Mouse (Mus musculus) cerebellum, adult 11 months (tissue): Measurements from ENCODE around the gene Anapc7.
"Not testable (repeated sequence)": the region's sequence is repeated elsewhere in the genome, so short reads cannot be mapped to it uniquely, and the experiment has no call there.

ENCODE experiments used
- DNase-seq: peaks from one replicate; pipeline ENCODE4 v3.0.0; 2022

The Anapc7 gene

GRCm38 (mm10) chr5:122409692-122410645, 11.5 kb upstream of the Anapc7 start:
- no peak for DNase-seq

DNA sequence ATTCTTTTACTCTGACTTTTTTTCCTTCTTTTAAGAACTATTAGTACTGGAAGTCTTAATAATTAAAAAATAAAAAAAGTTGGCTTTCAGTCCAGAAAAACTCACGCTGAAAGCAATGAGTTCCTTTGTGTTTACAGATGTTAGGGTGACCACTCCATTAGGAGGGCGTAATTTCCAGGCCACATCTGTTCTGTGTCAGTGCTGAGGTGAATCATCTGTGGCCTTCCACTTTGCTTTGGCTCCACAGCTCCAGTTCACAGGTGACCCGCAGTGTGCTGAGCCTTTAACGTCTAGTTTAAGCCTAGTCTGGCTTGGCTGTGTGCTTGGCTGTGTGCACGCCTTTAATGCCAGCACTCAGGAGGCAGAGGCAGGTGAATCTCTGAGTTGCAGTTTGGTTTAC, 9.6 kb upstream of the Anapc7 start:
- DNase-seq: no peak

GRCm38 (mm10) chr5:122412826-122413225, 8.7 kb upstream of the Anapc7 start:
- no peak for DNase-seq

DNA sequence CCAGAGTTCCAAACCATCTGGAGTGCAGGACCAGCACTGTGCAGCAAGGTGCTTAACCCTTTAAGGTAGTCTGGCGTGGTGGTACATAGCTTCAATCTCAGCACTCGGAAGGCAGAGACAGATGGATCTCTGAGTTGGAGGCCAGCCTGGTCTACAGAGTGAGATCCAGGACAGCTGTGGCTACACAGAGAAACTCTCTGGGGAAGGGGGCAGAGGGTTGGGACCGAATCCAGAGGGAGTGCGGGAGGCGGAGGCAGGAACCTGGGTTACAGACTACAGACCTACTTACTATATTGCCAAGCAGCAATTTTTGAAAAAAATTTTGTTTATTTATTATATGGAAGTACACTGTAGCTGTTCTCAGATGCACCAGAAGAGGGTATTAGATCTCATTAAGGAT, 7.1 kb upstream of the Anapc7 start:
- DNase-seq: no peak

DNA sequence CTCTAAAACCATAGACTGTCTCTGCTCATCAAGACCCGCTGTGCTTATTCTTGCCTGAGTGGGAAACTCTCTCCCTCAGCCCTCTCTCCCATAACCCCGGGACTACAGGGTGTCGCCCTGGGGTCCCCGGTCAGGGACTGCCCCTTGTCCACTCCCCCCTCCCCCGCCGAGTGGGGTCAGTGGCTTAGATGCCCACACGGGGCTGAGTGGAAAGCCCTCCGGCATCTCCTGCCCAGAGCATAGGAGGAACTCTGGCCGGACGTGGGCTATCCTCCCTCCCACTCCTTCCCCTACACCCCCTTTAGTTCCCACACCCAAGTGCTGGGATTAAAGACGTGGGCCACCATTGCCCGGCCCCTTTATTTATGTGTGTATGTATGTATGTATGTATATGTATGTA, 6.0 kb upstream of the Anapc7 start:
- no peak for DNase-seq

GRCm38 (mm10) chr5:122420676-122421075, 817 bp upstream of the Anapc7 start:
- DNase-seq: not testable (repeated sequence)

- DNase-seq: peak; percentile 82
Observed at GRCm38 (mm10) chr5:122422071-122422964, 825 bp downstream of the Anapc7 start.

DNA sequence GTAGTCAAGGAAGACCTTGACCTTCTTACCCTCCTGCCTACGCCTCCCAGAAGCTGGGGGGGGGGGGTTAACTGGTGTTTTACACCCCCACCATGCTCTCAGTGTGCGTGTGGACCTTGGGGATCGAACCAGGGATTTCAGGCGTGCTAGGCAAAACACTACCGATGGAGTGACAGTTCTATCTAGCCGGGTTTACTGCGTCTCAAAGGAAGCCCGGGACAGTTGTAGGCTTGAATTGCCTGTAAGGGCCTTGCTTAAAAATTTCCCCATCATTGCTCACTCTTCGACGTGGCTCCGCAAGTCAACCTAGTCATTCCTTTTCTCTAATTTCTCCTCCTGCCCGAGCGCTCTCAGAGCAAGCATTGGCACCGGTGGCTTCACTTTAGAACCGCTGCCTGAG, 1.6 kb downstream of the Anapc7 start:
- DNase-seq: no peak

DNA sequence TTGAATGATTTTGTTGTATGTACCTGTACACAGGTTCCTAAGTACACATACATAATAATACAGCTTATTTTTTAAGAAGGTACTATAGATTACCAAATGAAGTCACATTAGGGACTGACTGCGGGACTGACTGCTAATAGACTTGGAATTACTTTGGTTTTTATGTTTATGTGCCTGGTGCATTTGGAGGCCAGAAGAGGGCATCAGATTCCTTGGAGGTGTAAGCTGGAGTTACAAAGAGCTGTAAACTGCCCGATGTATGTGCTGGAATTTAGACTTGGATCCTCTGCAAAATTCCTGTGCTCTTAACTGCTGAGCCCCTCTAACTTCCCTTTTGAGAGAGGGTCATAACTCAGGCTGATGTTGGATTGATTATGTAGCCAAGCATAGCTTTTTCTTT, 4.1 kb downstream of the Anapc7 start:
- no peak for DNase-seq

GRCm38 (mm10) chr5:122430036-122430775, 8.7 kb downstream of the Anapc7 start:
- DNase-seq: no peak

DNA sequence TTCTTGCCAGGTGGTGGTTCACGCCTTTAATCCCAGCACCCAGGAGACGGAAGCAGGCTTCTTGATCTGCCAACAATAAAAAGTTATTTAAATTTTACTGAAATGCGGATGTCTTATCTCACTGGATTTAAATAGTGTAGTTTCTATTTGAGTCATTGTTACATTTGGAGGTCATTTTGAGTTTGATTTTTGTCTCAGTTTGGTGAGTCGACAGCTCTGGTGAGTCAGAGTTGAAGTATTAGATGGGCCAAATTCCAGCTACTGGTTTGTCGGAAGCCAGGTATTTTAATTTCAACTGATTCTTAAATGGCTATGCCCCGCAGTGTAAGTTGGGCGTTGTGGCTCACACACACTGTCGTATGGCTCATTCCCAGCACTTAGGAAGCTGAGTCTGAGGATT, 9.7 kb downstream of the Anapc7 start:
- DNase-seq: no peak

- DNase-seq: no peak
Observed at GRCm38 (mm10) chr5:122434541-122434940, 13.0 kb downstream of the Anapc7 start.

- DNase-seq: no peak
Observed at GRCm38 (mm10) chr5:122439400-122440094, 18.1 kb downstream of the Anapc7 start.

DNA sequence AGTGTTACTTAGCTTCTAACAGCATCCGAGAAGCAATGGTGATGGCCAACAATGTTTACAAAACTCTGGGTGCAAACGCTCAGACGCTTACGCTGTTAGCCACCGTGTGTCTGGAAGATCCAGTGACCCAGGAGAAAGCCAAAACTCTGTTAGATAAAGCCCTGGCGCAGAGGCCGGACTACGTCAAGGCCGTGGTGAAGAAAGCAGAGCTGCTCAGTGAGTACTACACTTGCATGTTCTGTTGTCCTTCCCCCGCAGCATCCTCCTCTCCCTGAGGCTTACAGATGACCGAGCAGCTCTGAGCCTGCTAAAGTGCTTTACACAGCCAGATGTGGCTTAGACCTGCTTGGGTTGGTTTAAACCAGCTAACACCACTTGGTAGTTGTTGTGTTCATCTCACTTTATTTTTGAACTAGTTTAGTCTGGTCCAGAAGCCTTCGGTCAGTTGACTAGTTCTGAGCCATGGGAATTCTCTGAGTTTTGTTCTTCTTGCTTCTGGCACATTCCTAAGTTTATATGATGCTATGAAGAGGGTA, 18.7 kb downstream of the Anapc7 start:
- no peak for DNase-seq

GRCm38 (mm10) chr5:122444492-122444891, 23.0 kb downstream of the Anapc7 start:
- DNase-seq: no peak

DNA sequence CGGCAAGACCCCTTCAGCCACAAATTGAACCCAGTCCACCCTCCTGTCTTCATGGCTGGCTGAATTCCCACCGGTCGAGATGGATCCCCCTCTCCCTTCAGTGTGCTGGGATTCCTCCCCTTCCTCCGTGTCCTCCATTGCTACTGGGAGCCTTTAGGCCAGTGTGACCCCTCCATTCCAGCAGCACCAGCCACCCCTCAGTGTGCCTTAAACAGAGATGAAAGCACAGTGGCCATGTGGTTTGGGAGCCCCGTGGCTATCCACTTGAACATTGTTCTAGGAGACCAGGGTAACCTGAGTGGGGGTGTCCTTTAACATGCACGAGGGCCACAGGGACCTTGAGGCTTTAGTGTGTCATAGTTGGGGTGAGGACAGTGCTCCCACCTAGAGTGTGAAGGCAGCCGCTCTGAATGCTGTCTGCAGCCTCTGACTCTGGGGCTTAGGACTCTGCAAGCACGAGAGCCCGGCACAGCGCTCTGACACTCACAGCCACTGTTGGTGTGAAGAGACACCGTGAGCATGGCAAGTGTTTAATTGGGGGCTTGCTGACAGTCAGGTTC, 23.6 kb downstream of the Anapc7 start:
- DNase-seq: no peak

DNA sequence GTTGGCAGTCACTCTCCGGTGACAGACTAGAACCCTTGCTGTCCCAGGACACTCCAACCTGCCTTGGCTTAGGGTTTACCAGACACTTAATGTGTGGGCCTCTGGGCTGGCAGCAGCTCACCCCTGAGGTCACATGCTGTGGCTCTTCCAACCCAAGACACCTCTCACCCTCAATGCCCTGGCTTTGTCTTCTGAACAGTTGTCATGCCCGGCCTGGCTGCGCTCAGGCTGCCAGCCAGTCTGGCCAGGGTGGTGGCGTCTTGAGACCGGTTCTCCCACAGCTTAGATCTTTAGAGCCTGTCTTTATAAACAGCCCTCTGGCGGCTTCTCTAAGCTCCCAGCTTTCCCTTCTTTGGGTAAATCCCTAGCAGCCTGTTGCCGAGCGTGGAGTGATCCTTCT, 26.4 kb downstream of the Anapc7 start:
- DNase-seq: no peak

DNA sequence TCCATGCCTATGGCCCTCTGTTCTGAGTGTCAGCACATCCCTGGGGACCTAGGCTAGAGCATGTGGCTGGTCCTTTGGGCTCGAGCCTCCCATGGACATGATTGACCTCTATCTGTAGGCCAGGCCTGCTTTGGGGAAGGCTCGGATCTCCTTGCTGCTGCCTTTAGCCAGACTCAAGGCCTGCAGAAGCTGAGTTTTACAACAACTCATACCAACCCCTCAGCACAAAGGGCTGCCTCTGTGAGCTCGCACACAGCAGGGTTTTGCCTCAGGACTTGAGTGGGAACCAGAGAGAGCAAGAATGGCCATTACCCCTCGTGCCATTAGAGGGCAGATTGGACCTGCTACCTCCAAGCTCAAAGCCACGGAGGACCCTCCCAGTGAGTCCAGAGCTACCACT, 27.4 kb downstream of the Anapc7 start:
- no peak for DNase-seq

DNA sequence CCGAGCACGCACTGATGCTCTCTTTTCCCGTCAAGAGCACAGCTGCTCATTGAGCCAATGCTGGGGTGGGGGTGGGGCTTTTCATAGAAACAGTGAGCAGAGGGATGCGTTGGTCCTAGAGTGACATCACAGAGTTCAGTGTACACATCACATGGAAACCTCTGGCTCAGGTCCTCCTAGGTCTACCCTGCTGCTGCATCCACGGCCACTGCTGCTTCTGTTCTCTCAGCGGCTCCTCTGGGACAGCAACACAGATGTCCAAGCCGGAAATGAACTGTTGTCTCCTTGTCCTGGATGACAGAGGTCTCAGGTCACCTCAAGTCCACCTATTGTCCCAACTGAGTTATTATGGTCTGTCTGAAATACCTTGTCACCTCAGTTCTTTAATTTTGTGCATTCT, 28.5 kb downstream of the Anapc7 start:
- no peak for DNase-seq

- DNase-seq: no peak
Observed at GRCm38 (mm10) chr5:122450913-122451317, 29.4 kb downstream of the Anapc7 start.

GRCm38 (mm10) chr5:122451324-122451723, 29.8 kb downstream of the Anapc7 start:
- no peak for DNase-seq

DNA sequence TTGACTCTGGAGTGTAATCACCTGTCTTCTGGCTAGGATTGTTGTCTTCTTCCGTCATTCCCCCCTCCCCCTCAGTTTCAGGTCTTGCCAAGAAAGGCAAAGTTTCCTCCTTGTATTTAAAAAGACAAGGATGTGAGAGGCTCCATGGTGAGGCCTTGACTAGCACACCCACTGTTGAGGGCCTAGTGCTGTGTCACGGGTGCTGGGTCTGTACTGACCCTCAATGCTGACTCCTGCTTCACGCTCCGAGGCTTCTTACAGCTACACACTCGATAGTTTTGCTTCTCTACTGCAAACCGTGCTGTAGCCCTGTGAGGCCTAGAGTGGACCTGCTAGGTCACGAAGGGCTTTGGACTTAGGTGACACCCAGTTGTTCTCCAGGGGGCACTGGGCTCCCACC, 30.7 kb downstream of the Anapc7 start:
- DNase-seq: no peak
